In the genomic region with DNA sequence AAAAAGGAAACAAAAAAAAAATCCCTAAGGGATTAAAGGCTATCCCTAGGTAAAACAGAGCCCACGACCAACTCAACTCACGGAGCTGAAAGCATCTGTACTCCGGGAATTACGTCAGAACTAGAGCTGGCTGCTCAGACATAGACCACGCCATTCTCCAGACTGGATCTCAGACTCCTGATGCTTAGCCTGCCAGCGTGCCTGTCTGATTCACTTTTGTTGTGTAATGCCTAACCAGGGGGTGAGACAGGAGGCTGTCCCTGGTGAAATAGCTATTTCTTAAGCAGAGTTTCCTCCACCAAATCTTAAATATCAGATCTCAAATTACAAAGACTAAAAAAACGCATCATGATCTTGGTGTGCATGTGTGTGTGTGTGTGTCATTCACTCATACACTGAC, we compare ENCODE assay signal across 22 mouse cellular contexts. TPM values are rescaled to one million over a fixed set of nuclear protein-coding genes. Genes with fewer than 3 reads are reported as not detected.
DNase-seq lines count a peak whose midpoint lies in the region; TF ChIP-seq lines count a peak whose summit lies in the region.
"Had no signal": no experiment of that assay in that cellular context is flagged by ENCODE, and none has a peak within 500 bp of the region (broad histone marks: within the 10 kb centered on the region; RNA-seq: fewer than 3 reads in every experiment).

No protein-coding gene starts in this region.

- no peak overlapping the region for H3K4me3 ChIP-seq in left cerebral cortex, adult 2 months
- H3K4me3 ChIP-seq: embryonic facial prominence, embryonic 13.5 days; forebrain, embryonic 10.5 days; hindbrain, embryonic 12.5 days; midbrain, embryonic 12.5 days had no signal

- no peak for TF ChIP-seq CTCF in left cerebral cortex, adult 2 months (IDR thresholded peaks at IDR 0.05)

- intact Hi-C loops in left cerebral cortex, adult 2 months (cut with DNase I), result no loop called here

- peak overlapping the region; percentile 59; the same call in 1 of the 2 replicates for H3K27ac ChIP-seq in left cerebral cortex, adult 2 months
- H3K27ac ChIP-seq: forebrain, embryonic 10.5 days; hindbrain, embryonic 12.5 days; midbrain, embryonic 12.5 days had no signal

- peak; percentile 39 for DNase-seq in adrenal gland, adult 2 months
- DNase-seq in adrenal gland, postnatal 25 days, result no peak
- DNase-seq in left cerebral cortex, adult 2 months (ENCODE audit: extremely low spot score in 1 of 2, low spot score in 2 of 2), result no peak
- no peak for DNase-seq in left cerebral cortex, adult 11 months (ENCODE audit: low spot score)
- peak; percentile 95 for DNase-seq in fibroblast of lung, adult 2 months (ENCODE audit: low read depth)
- DNase-seq in telencephalon, adult 2 months (ENCODE audit: low read depth, low spot score), result peak; percentile 50
- no peak for DNase-seq in heart, postnatal 4 days
- DNase-seq in cerebellum, postnatal 10 days, result no peak
- DNase-seq: cerebellum, adult 11-12 months; cerebellum, postnatal 25 days; forebrain, postnatal 0 days; heart, adult 11 months; heart, postnatal 10 days; kidney, adult 18-20 months; thymus, adult 18-20 months had no signal

RNA-seq across cellular contexts. Expression of gene Rbm44, which starts 56.9 kb away (rescaled TPM):
- not detected for total RNA-seq in adrenal gland, adult 2 months (2021)
- not detected in 2 replicates for polyA plus RNA-seq in adrenal gland, adult 2 months (2012; rRNA removed)
- 0.36 TPM in 1 of 2 replicates, not detected in the other for total RNA-seq in adrenal gland, postnatal 25 days (2021)
- not detected for total RNA-seq in left cerebral cortex, adult 2 months (2021)
- 1 to 10 TPM in 1 of 2 experiments, under 1 TPM in 1; 0.88 to 1.1 TPM for total RNA-seq in heart, postnatal 4 days (2021)
- total RNA-seq: gastrocnemius, adult 8-10 months; layer of hippocampus, postnatal 14 days had no signal
- polyA plus RNA-seq: liver, adult 2 months had no signal

Comparison
In these comparisons a context has a peak if more than half of its experiments do, and no peak if none do; other contexts are left out.
1. DNase-seq: peak in adrenal gland, adult 2 months (single experiment), fibroblast of lung, adult 2 months (single experiment) and telencephalon, adult 2 months (single experiment); none in adrenal gland, postnatal 25 days (single experiment), left cerebral cortex, adult 2 months (0 of 2), left cerebral cortex, adult 11 months (single experiment), heart, postnatal 4 days (single experiment) and cerebellum, postnatal 10 days (0 of 2).